Comparison of ENCODE assay signal across 17 mouse cellular contexts in genomic region chr11:87385676-87386075, GRCm38 (mm10). TPM values are rescaled to one million over a fixed set of nuclear protein-coding genes. Genes with fewer than 3 reads are reported as not detected.
"Had no signal": no experiment of that assay in that cellular context is flagged by ENCODE, and none has a peak within 500 bp of the region (broad histone marks: within the 10 kb centered on the region; RNA-seq: fewer than 3 reads in every experiment).

No protein-coding gene starts in this region.

- H3K4me3 ChIP-seq: kidney, embryonic 15.5 days; limb, embryonic 10.5 days; liver, embryonic 15.5 days; myocyte; neural tube, embryonic 15.5 days had no signal

- H3K27me3 ChIP-seq: kidney, embryonic 15.5 days; liver, embryonic 15.5 days; neural tube, embryonic 15.5 days had no signal

- H3K9me3 ChIP-seq: kidney, embryonic 15.5 days; limb, embryonic 10.5 days; liver, embryonic 15.5 days; neural tube, embryonic 15.5 days had no signal

- ATAC-seq: intestine, embryonic 16.5 days; lung, postnatal 0 days had no signal

- DNase-seq: kidney, adult 2 months; kidney, postnatal 25 days; lung, adult 2 months; lung, postnatal 36 days; midbrain, embryonic 14.5 days; right cerebral cortex, postnatal 4 days; spleen, adult 18-20 months; thymus, adult 2 months; thymus, postnatal 25 days had no signal

- H3K4me1 ChIP-seq: kidney, embryonic 15.5 days; limb, embryonic 10.5 days; liver, embryonic 15.5 days; neural tube, embryonic 15.5 days had no signal

- H3K27ac ChIP-seq: kidney, embryonic 15.5 days; limb, embryonic 10.5 days; liver, embryonic 15.5 days; neural tube, embryonic 15.5 days had no signal

- H3K9ac ChIP-seq: kidney, embryonic 15.5 days; liver, embryonic 15.5 days; neural tube, embryonic 15.5 days had no signal

- H3K36me3 ChIP-seq: kidney, embryonic 15.5 days; liver, embryonic 15.5 days; neural tube, embryonic 15.5 days had no signal

RNA-seq across cellular contexts. Expression of gene Tex14, which starts 19.2 kb away (rescaled TPM):
- polyA plus RNA-seq: stomach, embryonic 14.5 days had no signal
